Mouse (Mus musculus) G1E (cell line): Measurements from ENCODE around the gene Lama1.

Experiments
- CTCF ChIP-seq: IDR thresholded peaks from 2 replicates; pipeline ENCODE4 v1.5.1; 2012; ENCODE audit warnings: low read depth, low read length, inconsistent platforms, mixed read lengths
- GATA1 ChIP-seq: IDR thresholded peaks from 2 replicates; pipeline ENCODE4 v1.6.1; 2012; ENCODE audit warnings: borderline replicate concordance, low read length, inconsistent platforms, mixed read lengths
- POLR2AphosphoS5 ChIP-seq: IDR thresholded peaks from 2 replicates; pipeline ENCODE4 v1.6.1; 2012; ENCODE audit warnings: low read depth, low read length, inconsistent platforms; ENCODE audit not compliant: insufficient replicate concordance
- TAL1 ChIP-seq: conservative IDR thresholded peaks from 2 replicates; pipeline ENCODE4 v1.6.1; 2012; ENCODE audit warnings: low read depth, low read length, inconsistent platforms, mixed read lengths

- no peak for TF ChIP-seq POLR2AphosphoS5
- no peak for TF ChIP-seq CTCF
- TF ChIP-seq GATA1, result no peak
- TF ChIP-seq TAL1, result no peak
These were observed 25.0 kb downstream of the Lama1 start for GRCm38 (mm10) chr17:67722055-67722454.
